Mouse (Mus musculus) lung, postnatal 0 days (tissue): ENCODE measurements around the gene Hlcs.

Experiments used
- CTCF ChIP-seq: IDR thresholded peaks from 2 replicates; pipeline ENCODE4 v1.5.1; 2016; ENCODE audit warnings: antibody characterized with exemption, mild to moderate bottlenecking
- EP300 ChIP-seq: IDR thresholded peaks from 2 replicates; pipeline ENCODE4 v1.6.1; 2016; ENCODE audit warnings: antibody characterized with exemption, mild to moderate bottlenecking, control low read depth

- no peak for TF ChIP-seq EP300
- TF ChIP-seq CTCF, result no peak
Measured at GRCm38 (mm10) chr16:94170218-94170617, 143.2 kb downstream of the Hlcs start.
